Mouse (Mus musculus): ENCODE results near the gene Tubb3. TPM values are rescaled to one million over a fixed set of nuclear protein-coding genes. Genes with fewer than 3 reads are reported as not detected.

Gene Tubb3
- polyA plus RNA-seq (2015; fragmentation: Nextera tagmentation; extraction: Ambion mirVana) = 1,828 and 2,004 TPM in 2 replicates

DNA sequence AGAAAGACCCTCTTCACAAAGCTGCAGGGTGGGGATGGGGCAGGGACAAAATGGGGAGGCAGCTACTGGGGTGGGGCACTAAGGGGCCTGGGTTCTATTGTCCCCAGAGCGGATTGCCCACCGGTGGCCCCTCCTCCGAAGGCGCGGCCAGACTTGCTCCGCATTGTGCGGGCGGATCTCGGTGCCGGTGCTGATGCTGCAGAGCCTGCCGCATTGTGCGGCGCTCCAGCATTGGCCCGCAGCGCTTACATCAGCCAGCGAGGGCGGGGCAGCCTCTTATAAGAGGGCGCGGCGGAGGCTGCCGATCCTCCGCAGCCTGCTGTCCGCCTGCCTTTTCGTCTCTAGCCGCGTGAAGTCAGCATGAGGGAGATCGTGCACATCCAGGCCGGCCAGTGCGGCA, at the start of gene Tubb3:
Tubb3 (plus strand) TSS at position 179 of the 400 bp plus-strand sequence.
- WGBS = under 1% methylated on average over 29 of the region's 29 CpGs
- H3K4me1 ChIP-seq (replicated peaks; ENCODE audit: control insufficient read depth, insufficient read depth, low read length) = peaks cover 30% of the 10 kb centered on the region

DNA sequence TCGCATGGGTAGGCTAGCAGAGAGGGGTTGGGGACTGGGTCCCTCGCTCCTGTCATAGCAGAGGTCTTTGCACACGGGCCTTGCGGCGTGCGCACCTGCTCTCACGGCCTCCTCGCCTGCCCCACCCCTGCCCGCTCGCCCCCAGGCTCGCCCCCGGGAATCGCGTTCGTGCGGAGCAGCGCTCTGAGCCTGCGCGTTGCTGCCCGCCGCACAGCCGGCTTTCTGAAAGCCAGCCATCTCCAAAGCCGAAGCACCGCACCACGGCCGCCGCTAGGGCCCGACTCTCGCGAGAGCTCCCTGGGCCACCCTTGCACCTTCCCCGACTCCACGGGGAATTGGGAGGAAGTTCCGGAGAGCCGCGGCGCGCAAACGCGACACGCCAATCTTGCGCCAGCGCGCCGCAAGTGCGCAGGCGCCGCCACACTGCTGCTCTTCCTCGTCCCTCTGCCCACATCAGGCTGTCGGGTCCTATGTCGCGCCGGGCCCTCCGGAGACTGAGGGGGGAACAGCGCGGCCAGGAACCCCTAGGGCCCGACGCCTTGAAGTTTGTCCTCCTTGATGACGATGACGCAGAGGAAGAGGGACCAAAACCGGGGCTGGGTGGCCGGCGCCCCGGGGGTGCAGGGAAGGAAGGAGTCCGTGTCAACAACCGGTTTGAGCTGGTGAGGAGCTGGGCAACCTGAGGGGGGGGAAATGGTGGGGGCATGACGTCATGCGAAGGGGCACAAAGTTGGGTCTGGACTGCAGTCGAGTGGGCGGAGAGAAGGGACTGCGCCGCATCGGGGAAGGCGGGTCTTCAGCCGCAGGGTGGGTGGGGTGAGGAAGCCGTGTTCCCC, 37.6 kb upstream of the Tubb3 start, which contains the start of gene Tcf25:
Tcf25 (plus strand) TSS at position 351 of the 836 bp plus-strand sequence.
- Histone ChIP-seq H3K9me3 (ENCODE audit: control insufficient read depth, low read length) (no peaks in the 10 kb centered on the region), H3K27me3 (replicated peaks; ENCODE audit: control insufficient read depth, insufficient read depth, low read length) (no peaks in the 10 kb centered on the region), H3K4me2 (ENCODE audit: low read length) (peak within 1 kb of the TSS; percentile 88), H3K36me3 (ENCODE audit: control insufficient read depth, insufficient read depth) (peaks cover 4% of the 10 kb centered on the region), H3K4me3 (replicated peaks; ENCODE audit: low read length) (peak within 1 kb of the TSS; percentile 63), H3K4me1 (replicated peaks; ENCODE audit: control insufficient read depth, insufficient read depth, low read length) (peaks cover 18% of the 10 kb centered on the region), H3K9ac (replicated peaks; ENCODE audit: low read depth, low read length) (peak within 1 kb of the TSS; percentile 81), H3K27ac (ENCODE audit: low read length) (peak within 1 kb of the TSS; percentile 92)
- ATAC-seq = peak; percentile 96
- under 1% methylated on average over 75 of the region's 75 CpGs for WGBS

More for the DNA sequence above, at the start of gene Tubb3:
- no peaks in the 10 kb centered on the region for H3K36me3 ChIP-seq (ENCODE audit: control insufficient read depth, insufficient read depth)
- H3K9me3 ChIP-seq (ENCODE audit: control insufficient read depth, low read length) = no peaks in the 10 kb centered on the region
- H3K9ac ChIP-seq (replicated peaks; ENCODE audit: low read depth, low read length) = peak within 1 kb of the TSS; percentile 97
- peak; percentile 95 for ATAC-seq
- H3K4me2 ChIP-seq (ENCODE audit: low read length) = peak within 1 kb of the TSS; percentile 98
- H3K27me3 ChIP-seq (replicated peaks; ENCODE audit: control insufficient read depth, insufficient read depth, low read length) = no peaks in the 10 kb centered on the region
- H3K4me3 ChIP-seq (replicated peaks; ENCODE audit: low read length) = peak within 1 kb of the TSS; percentile 92
- peak within 1 kb of the TSS; percentile 98 for H3K27ac ChIP-seq (ENCODE audit: low read length)

DNA sequence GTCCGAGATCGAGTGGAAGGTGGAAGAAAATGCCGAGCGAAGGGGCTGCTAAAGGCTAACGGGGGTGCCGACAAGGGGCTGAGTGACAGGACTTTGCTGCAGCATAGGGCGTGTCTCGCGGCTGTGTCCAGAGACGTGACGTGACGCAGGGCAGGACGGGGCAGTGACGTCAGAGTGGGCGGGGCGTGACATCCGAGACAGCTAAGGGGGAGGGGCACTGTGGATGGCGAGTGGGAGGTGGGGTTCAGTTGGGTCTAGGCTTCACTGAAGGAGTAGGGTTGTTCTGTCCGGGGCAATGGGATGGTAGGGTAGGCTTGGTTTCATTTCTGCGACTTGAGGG, 37.0 kb upstream of the Tubb3 start:
- H3K36me3 ChIP-seq (ENCODE audit: control insufficient read depth, insufficient read depth) = peaks cover under 1% of the 10 kb centered on the region; the same call in 1 of the 2 replicates
- H3K9me3 ChIP-seq (ENCODE audit: control insufficient read depth, low read length) = no peaks in the 10 kb centered on the region
- ATAC-seq = peak; percentile 64
- H3K27me3 ChIP-seq (replicated peaks; ENCODE audit: control insufficient read depth, insufficient read depth, low read length) = no peaks in the 10 kb centered on the region
- H3K4me3 ChIP-seq (replicated peaks; ENCODE audit: low read length) = peak overlapping the region; percentile 63
- peak overlapping the region; percentile 92 for H3K27ac ChIP-seq (ENCODE audit: low read length)
- peaks cover 18% of the 10 kb centered on the region for H3K4me1 ChIP-seq (replicated peaks; ENCODE audit: control insufficient read depth, insufficient read depth, low read length)
- peak overlapping the region; percentile 88 for H3K4me2 ChIP-seq (ENCODE audit: low read length)
- under 1% methylated on average over 20 of the region's 20 CpGs for WGBS
- H3K9ac ChIP-seq (replicated peaks; ENCODE audit: low read depth, low read length) = peak overlapping the region; percentile 81

DNA sequence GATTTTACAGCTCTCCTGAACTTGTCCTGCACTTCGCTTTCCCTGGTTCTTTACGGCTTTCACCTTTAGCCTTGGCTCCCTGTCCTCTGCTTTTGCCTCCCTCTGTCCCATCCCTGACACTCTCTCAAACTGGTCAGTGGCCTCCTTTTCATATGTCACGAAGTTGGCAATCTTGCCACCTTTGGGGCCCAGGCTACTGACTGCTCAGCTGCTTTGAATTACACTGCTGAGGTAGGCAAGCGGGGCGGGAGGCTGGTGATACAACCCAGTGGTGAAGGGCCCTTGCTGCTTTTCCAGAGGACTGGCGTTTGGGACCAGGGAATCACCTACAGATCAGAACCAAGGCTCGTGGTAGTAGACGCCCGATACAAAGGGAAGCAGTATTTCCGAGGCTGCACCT, 35.5 kb upstream of the Tubb3 start:
- H3K9me3 ChIP-seq (ENCODE audit: control insufficient read depth, low read length) = no peaks in the 10 kb centered on the region
- H3K4me1 ChIP-seq (replicated peaks; ENCODE audit: control insufficient read depth, insufficient read depth, low read length) = peaks cover 18% of the 10 kb centered on the region
- H3K4me2 ChIP-seq (ENCODE audit: low read length) = no peak overlapping the region
- no peak overlapping the region for H3K4me3 ChIP-seq (replicated peaks; ENCODE audit: low read length)
- H3K9ac ChIP-seq (replicated peaks; ENCODE audit: low read depth, low read length) = no peak overlapping the region
- no peaks in the 10 kb centered on the region for H3K36me3 ChIP-seq (ENCODE audit: control insufficient read depth, insufficient read depth)
- no peak overlapping the region for H3K27ac ChIP-seq (ENCODE audit: low read length)
- H3K27me3 ChIP-seq (replicated peaks; ENCODE audit: control insufficient read depth, insufficient read depth, low read length) = no peaks in the 10 kb centered on the region
- ATAC-seq = no peak
- WGBS = 78% methylated on average over 10 of the region's 10 CpGs

DNA sequence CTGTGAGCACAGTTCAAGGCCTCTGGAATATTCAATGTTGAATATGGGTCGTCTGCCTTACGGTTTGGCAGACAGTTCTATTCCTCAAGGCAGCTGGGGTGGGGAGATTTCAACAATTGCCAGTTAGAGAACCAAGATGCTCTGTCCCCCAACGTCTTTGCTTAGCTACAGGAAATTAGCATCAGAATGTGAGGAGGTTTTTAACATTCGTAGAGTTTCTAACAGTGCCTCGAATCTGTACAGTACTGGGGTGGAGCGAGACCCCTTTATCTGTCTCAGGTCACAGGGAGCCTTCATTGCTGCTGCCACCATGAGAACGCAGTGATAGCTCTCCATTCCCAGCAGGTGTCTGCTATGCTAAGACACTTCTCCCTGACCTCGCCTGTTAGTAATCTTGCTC, 35.1 kb upstream of the Tubb3 start:
- H3K9ac ChIP-seq (replicated peaks; ENCODE audit: low read depth, low read length) = no peak overlapping the region
- no peaks in the 10 kb centered on the region for H3K27me3 ChIP-seq (replicated peaks; ENCODE audit: control insufficient read depth, insufficient read depth, low read length)
- H3K36me3 ChIP-seq (ENCODE audit: control insufficient read depth, insufficient read depth) = no peaks in the 10 kb centered on the region
- H3K9me3 ChIP-seq (ENCODE audit: control insufficient read depth, low read length) = no peaks in the 10 kb centered on the region
- H3K4me3 ChIP-seq (replicated peaks; ENCODE audit: low read length) = no peak overlapping the region
- no peak overlapping the region for H3K27ac ChIP-seq (ENCODE audit: low read length)
- WGBS = 56% methylated on average over 8 of the region's 8 CpGs
- no peak for ATAC-seq
- H3K4me2 ChIP-seq (ENCODE audit: low read length) = no peak overlapping the region
- peaks cover 18% of the 10 kb centered on the region for H3K4me1 ChIP-seq (replicated peaks; ENCODE audit: control insufficient read depth, insufficient read depth, low read length)

DNA sequence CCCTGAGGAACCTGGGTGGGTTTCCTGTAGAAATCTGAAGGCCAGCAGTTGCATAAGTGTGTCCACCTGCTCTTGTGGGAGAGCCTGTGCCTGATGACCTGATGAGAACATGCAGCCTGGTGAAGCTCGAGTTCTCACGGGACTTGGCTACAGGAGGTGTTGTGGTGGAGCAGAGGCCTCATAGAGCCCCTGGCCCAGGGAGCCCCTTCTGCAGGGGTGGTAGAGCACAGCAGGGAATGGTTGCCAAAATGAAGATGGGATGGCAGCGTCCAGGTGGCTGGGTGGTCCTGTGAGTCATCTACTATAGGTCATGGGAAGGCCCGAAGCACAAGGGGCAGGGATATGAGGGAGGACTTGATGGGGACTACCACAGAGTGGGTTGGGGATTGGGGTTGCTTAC, 29.5 kb upstream of the Tubb3 start:
- no peak overlapping the region for H3K27ac ChIP-seq (ENCODE audit: low read length)
- H3K4me1 ChIP-seq (replicated peaks; ENCODE audit: control insufficient read depth, insufficient read depth, low read length) = no peaks in the 10 kb centered on the region
- H3K4me2 ChIP-seq (ENCODE audit: low read length) = no peak overlapping the region
- 94% methylated on average over 4 of the region's 4 CpGs for whole genome bisulfite sequencing
- no peaks in the 10 kb centered on the region for H3K27me3 ChIP-seq (replicated peaks; ENCODE audit: control insufficient read depth, insufficient read depth, low read length)
- H3K9ac ChIP-seq (replicated peaks; ENCODE audit: low read depth, low read length) = no peak overlapping the region
- H3K36me3 ChIP-seq (ENCODE audit: control insufficient read depth, insufficient read depth) = peaks cover 30% of the 10 kb centered on the region
- no peaks in the 10 kb centered on the region for H3K9me3 ChIP-seq (ENCODE audit: control insufficient read depth, low read length)
- no peak for ATAC-seq
- no peak overlapping the region for H3K4me3 ChIP-seq (replicated peaks; ENCODE audit: low read length)

DNA sequence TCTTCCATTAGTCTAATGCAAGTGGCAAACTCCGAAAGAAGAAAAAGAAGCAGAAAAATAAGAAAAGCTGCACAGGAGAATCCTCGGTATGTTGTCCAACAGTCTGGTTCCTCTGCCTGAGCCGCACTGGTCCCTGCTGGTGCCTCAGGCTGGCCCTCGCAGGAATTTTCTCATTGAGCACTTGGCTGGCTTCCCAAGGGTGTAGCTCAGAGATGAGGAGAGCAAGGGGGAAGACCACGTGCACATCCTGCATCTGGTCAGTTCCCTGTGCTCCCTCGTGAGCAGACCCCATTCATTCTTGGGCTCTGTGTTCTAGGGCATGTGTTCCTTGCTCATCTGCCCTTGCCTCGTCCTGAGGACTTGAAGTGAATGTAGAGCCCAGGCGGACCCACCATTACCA, 28.7 kb upstream of the Tubb3 start:
- H3K27ac ChIP-seq (ENCODE audit: low read length) = no peak overlapping the region
- no peaks in the 10 kb centered on the region for H3K27me3 ChIP-seq (replicated peaks; ENCODE audit: control insufficient read depth, insufficient read depth, low read length)
- no peaks in the 10 kb centered on the region for H3K9me3 ChIP-seq (ENCODE audit: control insufficient read depth, low read length)
- no peak overlapping the region for H3K9ac ChIP-seq (replicated peaks; ENCODE audit: low read depth, low read length)
- H3K4me3 ChIP-seq (replicated peaks; ENCODE audit: low read length) = no peak overlapping the region
- H3K4me2 ChIP-seq (ENCODE audit: low read length) = no peak overlapping the region
- peaks cover 32% of the 10 kb centered on the region for H3K36me3 ChIP-seq (ENCODE audit: control insufficient read depth, insufficient read depth)
- no peaks in the 10 kb centered on the region for H3K4me1 ChIP-seq (replicated peaks; ENCODE audit: control insufficient read depth, insufficient read depth, low read length)
- ATAC-seq = no peak
- 82% methylated on average over 8 of the region's 8 CpGs for WGBS

DNA sequence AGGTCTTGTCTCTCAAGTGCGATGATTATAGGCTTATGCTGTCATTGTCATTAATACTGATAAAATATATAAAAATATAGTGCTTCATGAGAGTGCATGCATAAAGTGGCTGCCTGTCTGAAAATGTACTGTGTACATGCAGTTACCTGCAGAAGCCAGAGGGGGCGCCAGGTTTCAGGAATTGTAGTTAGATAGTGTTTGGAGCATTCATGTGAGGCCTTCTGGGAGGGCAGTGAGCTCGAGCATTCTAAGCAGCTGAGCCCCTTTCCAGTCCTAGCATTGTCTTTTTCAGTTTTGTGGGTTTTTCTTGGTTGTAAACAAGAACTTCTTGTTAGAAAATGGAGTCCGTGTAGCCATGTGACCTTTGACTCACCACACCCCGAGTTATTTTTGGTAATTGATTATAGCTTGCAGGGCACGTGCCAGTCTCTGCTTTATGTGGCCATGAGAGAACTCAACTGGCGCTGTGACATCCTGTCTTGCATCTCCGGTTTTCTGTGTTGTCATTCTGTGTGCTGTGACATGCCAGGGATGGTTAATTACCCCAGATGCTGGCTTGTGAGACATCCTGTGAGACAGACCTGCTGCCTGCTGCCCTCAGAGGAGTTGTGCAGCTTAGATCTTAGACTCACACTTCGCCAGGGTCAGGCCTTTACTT, 26.2 kb upstream of the Tubb3 start:
- H3K27me3 ChIP-seq (replicated peaks; ENCODE audit: control insufficient read depth, insufficient read depth, low read length) = no peaks in the 10 kb centered on the region
- no peaks in the 10 kb centered on the region for H3K4me1 ChIP-seq (replicated peaks; ENCODE audit: control insufficient read depth, insufficient read depth, low read length)
- no peak overlapping the region for H3K9ac ChIP-seq (replicated peaks; ENCODE audit: low read depth, low read length)
- H3K27ac ChIP-seq (ENCODE audit: low read length) = no peak overlapping the region
- peaks cover 34% of the 10 kb centered on the region for H3K36me3 ChIP-seq (ENCODE audit: control insufficient read depth, insufficient read depth)
- no peaks in the 10 kb centered on the region for H3K9me3 ChIP-seq (ENCODE audit: control insufficient read depth, low read length)
- no peak overlapping the region for H3K4me2 ChIP-seq (ENCODE audit: low read length)
- ATAC-seq = no peak
- H3K4me3 ChIP-seq (replicated peaks; ENCODE audit: low read length) = no peak overlapping the region
- 73% methylated on average over 9 of the region's 9 CpGs for WGBS

DNA sequence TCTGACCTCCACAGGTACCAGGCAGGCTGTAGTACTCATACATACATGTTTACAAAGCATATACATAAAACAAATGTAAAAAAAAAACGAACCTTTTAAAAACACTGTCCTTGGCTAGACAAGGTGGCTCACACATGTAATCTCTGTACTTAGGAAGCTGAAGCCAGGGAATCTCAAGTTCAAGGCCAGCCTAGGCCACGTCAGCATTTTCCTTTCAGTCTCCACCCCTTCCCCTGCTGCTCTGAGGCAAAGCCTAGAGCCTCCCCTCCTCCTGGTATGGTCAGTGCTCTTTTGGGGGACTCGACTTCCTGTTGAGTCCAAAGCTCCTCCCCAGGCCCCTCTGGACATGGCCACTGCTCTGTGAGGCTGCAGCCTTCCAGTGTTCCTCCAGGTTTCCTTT, 24.2 kb upstream of the Tubb3 start:
- Histone ChIP-seq H3K4me2 (ENCODE audit: low read length) (no peak overlapping the region), H3K4me1 (replicated peaks; ENCODE audit: control insufficient read depth, insufficient read depth, low read length) (no peaks in the 10 kb centered on the region), H3K27me3 (replicated peaks; ENCODE audit: control insufficient read depth, insufficient read depth, low read length) (no peaks in the 10 kb centered on the region), H3K9me3 (ENCODE audit: control insufficient read depth, low read length) (no peaks in the 10 kb centered on the region), H3K4me3 (replicated peaks; ENCODE audit: low read length) (no peak overlapping the region), H3K27ac (ENCODE audit: low read length) (no peak overlapping the region), H3K36me3 (ENCODE audit: control insufficient read depth, insufficient read depth) (peaks cover 47% of the 10 kb centered on the region), H3K9ac (replicated peaks; ENCODE audit: low read depth, low read length) (no peak overlapping the region)
- 85% methylated on average over 3 of the region's 3 CpGs for WGBS
- ATAC-seq = no peak

Data from forebrain, embryonic 16.5 days (tissue).